Mouse (Mus musculus): ENCODE data around the gene Sphkap. TPM values are rescaled to one million over a fixed set of nuclear protein-coding genes. Genes with fewer than 3 reads are reported as not detected.

Sphkap gene
- polyA plus RNA-seq, 1 experiment from 2014 or later, result not detected

GRCm38 (mm10) chr1:83316917-83317316 is 91.1 kb downstream of the Sphkap start:
- no peak for ATAC-seq
- WGBS (ENCODE audit: insufficient replicate concordance), result 53% methylated on average over 4 of the region's 4 CpGs

DNA sequence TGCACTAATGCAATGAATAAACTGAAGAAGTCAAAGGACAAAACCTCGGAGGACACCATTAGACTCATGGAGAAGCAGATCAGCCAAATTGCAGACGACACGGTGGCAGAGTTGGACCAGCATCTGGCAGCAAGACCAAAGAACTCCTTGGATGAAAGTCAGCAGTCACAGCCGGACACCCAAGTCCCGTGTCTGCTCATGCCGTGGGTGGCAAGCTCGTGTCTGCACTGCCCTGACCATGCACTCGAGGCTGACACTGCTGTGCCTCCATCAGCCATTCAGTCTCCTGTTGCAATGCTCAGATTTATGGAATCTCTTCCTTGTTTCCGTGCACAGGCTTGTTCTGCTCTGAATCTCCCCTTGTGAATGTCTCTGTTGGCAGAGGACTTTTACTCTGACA is 92.9 kb downstream of the Sphkap start:
- DNase-seq, result no peak
- Histone ChIP-seq H3K27me3 (ENCODE audit: insufficient read depth, low read length) (no peaks in the 10 kb centered on the region), H3K4me3 (ENCODE audit: low read depth, low read length) (no peak overlapping the region), H3K4me1 (ENCODE audit: insufficient read depth) (no peaks in the 10 kb centered on the region), H3K4me2 (ENCODE audit: low read depth, low read length) (no peak overlapping the region), H3K27ac (ENCODE audit: low read depth) (no peak overlapping the region), H3K9me3 (ENCODE audit: low read length) (no peaks in the 10 kb centered on the region), H3K36me3 (replicated peaks; ENCODE audit: insufficient read depth, low read length) (no peaks in the 10 kb centered on the region), H3K9ac (replicated peaks) (no peak overlapping the region)
- TF ChIP-seq CTCF (IDR thresholded peaks at IDR 0.05; ENCODE audit: low read depth) (no peak), EP300 (IDR thresholded peaks at IDR 0.05; ENCODE audit: low read depth) (no peak)
- no peak for ATAC-seq
- WGBS (ENCODE audit: insufficient replicate concordance), result 75% methylated on average over 9 of the region's 9 CpGs

More at GRCm38 (mm10) chr1:83316917-83317316, 91.1 kb downstream of the Sphkap start:
- H3K27me3 ChIP-seq (ENCODE audit: insufficient read depth, low read length), result no peaks in the 10 kb centered on the region
- no peak for DNase-seq
- no peaks in the 10 kb centered on the region for H3K36me3 ChIP-seq (replicated peaks; ENCODE audit: insufficient read depth, low read length)
- H3K27ac ChIP-seq (ENCODE audit: low read depth), result no peak overlapping the region
- no peak overlapping the region for H3K4me3 ChIP-seq (ENCODE audit: low read depth, low read length)
- no peak overlapping the region for H3K9ac ChIP-seq (replicated peaks)
- no peaks in the 10 kb centered on the region for H3K9me3 ChIP-seq (ENCODE audit: low read length)
- H3K4me1 ChIP-seq (ENCODE audit: insufficient read depth), result no peaks in the 10 kb centered on the region
- TF ChIP-seq CTCF (IDR thresholded peaks at IDR 0.05; ENCODE audit: low read depth), result no peak
- no peak for TF ChIP-seq EP300 (IDR thresholded peaks at IDR 0.05; ENCODE audit: low read depth)
- H3K4me2 ChIP-seq (ENCODE audit: low read depth, low read length), result no peak overlapping the region

DNA sequence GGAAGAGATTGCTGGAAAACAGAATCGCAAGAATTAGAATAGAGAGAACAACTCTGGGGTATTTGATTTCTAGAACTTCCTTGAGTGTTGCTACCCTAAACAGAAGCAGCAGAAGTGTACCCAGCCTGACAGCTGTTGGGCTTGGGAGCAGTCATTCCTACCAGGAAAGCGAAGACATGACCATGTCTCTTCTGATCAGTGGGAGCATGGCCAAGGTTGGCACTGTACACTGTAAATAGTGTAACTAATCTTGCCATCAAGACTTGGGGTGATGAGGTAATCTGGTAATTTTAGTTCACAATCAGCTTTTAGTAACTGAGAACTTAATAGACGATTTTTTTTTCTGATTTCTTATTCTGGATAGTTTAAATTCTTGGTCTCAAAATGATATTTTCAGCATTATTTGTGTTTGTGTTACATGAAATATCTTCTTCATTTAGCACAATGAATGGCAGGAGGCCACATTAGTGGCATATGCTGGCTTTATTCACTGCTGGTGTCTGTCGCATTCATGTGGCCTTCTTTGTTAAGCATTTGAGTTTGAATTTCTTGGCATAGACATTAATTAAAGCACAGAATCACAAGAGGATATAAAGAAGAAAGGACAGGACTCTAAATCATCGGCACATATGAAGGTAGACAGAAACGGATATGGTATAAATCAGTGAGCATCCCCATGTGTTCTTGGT is 96.2 kb downstream of the Sphkap start:
- TF ChIP-seq EP300 (IDR thresholded peaks at IDR 0.05; ENCODE audit: low read depth) (no peak), CTCF (IDR thresholded peaks at IDR 0.05; ENCODE audit: low read depth) (no peak)
- Histone ChIP-seq H3K4me3 (ENCODE audit: low read depth, low read length) (no peak overlapping the region), H3K27me3 (ENCODE audit: insufficient read depth, low read length) (no peaks in the 10 kb centered on the region), H3K4me1 (ENCODE audit: insufficient read depth) (no peaks in the 10 kb centered on the region), H3K4me2 (ENCODE audit: low read depth, low read length) (no peak overlapping the region), H3K9me3 (ENCODE audit: low read length) (no peaks in the 10 kb centered on the region), H3K9ac (replicated peaks) (no peak overlapping the region), H3K27ac (ENCODE audit: low read depth) (no peak overlapping the region), H3K36me3 (replicated peaks; ENCODE audit: insufficient read depth, low read length) (no peaks in the 10 kb centered on the region)
- DNase-seq (no peak), ATAC-seq (no peak)
- WGBS (ENCODE audit: insufficient replicate concordance), result 73% methylated on average over 6 of the region's 6 CpGs

- no peaks in the 10 kb centered on the region for H3K9me3 ChIP-seq (ENCODE audit: low read length)
- ATAC-seq (no peak), DNase-seq (no peak)
- no peak overlapping the region for H3K9ac ChIP-seq (replicated peaks)
- TF ChIP-seq CTCF (IDR thresholded peaks at IDR 0.05; ENCODE audit: low read depth), result no peak
- no peak for TF ChIP-seq EP300 (IDR thresholded peaks at IDR 0.05; ENCODE audit: low read depth)
- no peaks in the 10 kb centered on the region for H3K4me1 ChIP-seq (ENCODE audit: insufficient read depth)
- no peak overlapping the region for H3K4me3 ChIP-seq (ENCODE audit: low read depth, low read length)
- no peaks in the 10 kb centered on the region for H3K36me3 ChIP-seq (replicated peaks; ENCODE audit: insufficient read depth, low read length)
- WGBS (ENCODE audit: insufficient replicate concordance), result 70% methylated on average over 6 of the region's 6 CpGs
- H3K4me2 ChIP-seq (ENCODE audit: low read depth, low read length), result no peak overlapping the region
- no peak overlapping the region for H3K27ac ChIP-seq (ENCODE audit: low read depth)
- no peaks in the 10 kb centered on the region for H3K27me3 ChIP-seq (ENCODE audit: insufficient read depth, low read length)
These were observed 110.6 kb downstream of the Sphkap start for GRCm38 (mm10) chr1:83297137-83298076.

GRCm38 (mm10) chr1:83285866-83286265 is 122.1 kb downstream of the Sphkap start:
- DNase-seq (no peak), ATAC-seq (no peak)
- H3K9me3 ChIP-seq (ENCODE audit: low read length), result no peaks in the 10 kb centered on the region
- no peaks in the 10 kb centered on the region for H3K4me1 ChIP-seq (ENCODE audit: insufficient read depth)
- H3K4me3 ChIP-seq (ENCODE audit: low read depth, low read length), result no peak overlapping the region
- H3K27me3 ChIP-seq (ENCODE audit: insufficient read depth, low read length), result no peaks in the 10 kb centered on the region
- WGBS (ENCODE audit: insufficient replicate concordance), result 65% methylated on average over 7 of the region's 7 CpGs
- H3K27ac ChIP-seq (ENCODE audit: low read depth), result no peak overlapping the region
- no peaks in the 10 kb centered on the region for H3K36me3 ChIP-seq (replicated peaks; ENCODE audit: insufficient read depth, low read length)
- H3K9ac ChIP-seq (replicated peaks), result no peak overlapping the region
- no peak for TF ChIP-seq CTCF (IDR thresholded peaks at IDR 0.05; ENCODE audit: low read depth)
- TF ChIP-seq EP300 (IDR thresholded peaks at IDR 0.05; ENCODE audit: low read depth), result no peak
- H3K4me2 ChIP-seq (ENCODE audit: low read depth, low read length), result no peak overlapping the region

DNA sequence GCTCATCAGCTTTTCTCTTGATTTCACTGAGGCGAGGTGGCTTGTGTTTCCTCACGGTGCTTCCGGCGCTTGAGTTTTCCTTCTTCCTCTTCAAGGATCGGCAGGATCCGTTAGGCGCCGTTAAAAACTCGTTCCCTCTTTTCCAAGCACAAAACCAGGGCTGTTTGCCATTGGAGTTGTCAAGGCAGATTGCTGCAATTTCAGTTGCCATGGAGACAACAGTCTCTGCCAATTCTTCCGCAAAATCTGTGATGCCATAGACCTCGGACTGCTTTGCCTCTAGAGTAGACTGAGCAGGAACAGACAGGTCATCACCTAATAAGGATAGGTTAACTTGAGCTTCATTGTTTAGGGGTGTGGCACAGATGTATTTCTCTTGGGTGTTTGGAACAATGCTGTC is 131.0 kb downstream of the Sphkap start:
- no peaks in the 10 kb centered on the region for H3K27me3 ChIP-seq (ENCODE audit: insufficient read depth, low read length)
- WGBS (ENCODE audit: insufficient replicate concordance), result 84% methylated on average over 11 of the region's 11 CpGs
- no peak for TF ChIP-seq CTCF (IDR thresholded peaks at IDR 0.05; ENCODE audit: low read depth)
- TF ChIP-seq EP300 (IDR thresholded peaks at IDR 0.05; ENCODE audit: low read depth), result no peak
- DNase-seq (no peak), ATAC-seq (no peak)
- H3K4me3 ChIP-seq (ENCODE audit: low read depth, low read length), result no peak overlapping the region
- H3K4me1 ChIP-seq (ENCODE audit: insufficient read depth), result no peaks in the 10 kb centered on the region
- no peaks in the 10 kb centered on the region for H3K9me3 ChIP-seq (ENCODE audit: low read length)
- no peaks in the 10 kb centered on the region for H3K36me3 ChIP-seq (replicated peaks; ENCODE audit: insufficient read depth, low read length)
- H3K9ac ChIP-seq (replicated peaks), result no peak overlapping the region
- H3K27ac ChIP-seq (ENCODE audit: low read depth), result no peak overlapping the region
- H3K4me2 ChIP-seq (ENCODE audit: low read depth, low read length), result no peak overlapping the region
